Mouse (Mus musculus) liver (tissue): Measurements from ENCODE around the gene Tmem45a.
"Not testable (repeated sequence)": the region's sequence is repeated elsewhere in the genome, so short reads cannot be mapped to it uniquely, and the experiment has no call there.

Source experiments
- DNase-seq: peaks from one replicate; pipeline ENCODE4 v3.0.0-alpha.2; 2020; ENCODE audit warnings: mixed read lengths

The Tmem45a gene

GRCm38 (mm10) chr16:56885824-56886615 lies at the start of gene Tmem45a:
Tmem45a (minus strand) TSS chr16:56886166.
- DNase-seq, result peak; percentile 72

DNA sequence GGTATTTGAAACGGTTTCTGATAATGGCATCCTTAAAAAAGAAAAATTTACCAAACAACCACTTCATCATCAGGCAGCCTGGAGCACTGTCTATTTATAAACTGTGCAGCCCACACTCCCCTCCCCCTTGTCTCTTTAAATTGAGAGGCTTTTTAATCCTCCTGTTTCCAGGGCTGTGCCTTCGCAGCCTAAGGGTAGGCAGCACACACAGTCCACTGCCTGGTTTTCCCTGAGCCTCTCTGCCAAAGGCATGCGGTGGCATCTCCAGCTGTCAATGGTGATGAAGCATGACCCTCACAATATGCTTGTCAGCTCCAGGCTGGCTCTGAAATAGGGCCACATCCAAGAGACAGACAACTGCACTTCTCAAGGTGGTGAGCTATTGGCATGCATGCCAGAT lies 42.1 kb upstream of the Tmem45a start, which contains the start of gene Lnp1:
Lnp1 (minus strand) TSS at position 39 of the 400 bp plus-strand sequence.
- no peak for DNase-seq

GRCm38 (mm10) chr16:56920102-56920657 lies 34.2 kb upstream of the Tmem45a start:
- DNase-seq, result no peak

DNA sequence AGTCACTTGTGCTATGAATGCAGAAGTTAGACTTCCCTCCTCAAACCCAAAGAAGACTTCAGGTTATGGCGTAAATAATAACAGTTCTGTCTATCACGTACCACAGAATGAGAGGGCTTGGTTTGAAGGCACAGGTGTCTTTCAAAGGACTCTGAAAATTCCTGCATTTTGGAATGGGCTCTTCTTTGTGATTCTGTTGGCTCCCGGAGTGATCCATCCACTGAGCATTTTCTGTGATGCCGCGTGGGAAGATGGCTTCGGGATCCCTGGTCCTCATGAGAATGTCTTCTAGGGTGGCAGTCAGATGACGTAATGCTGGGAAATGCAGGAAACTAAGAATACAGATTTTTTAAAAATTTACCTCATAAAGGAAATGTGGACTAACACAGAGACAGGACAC lies 31.3 kb upstream of the Tmem45a start:
- no peak for DNase-seq

GRCm38 (mm10) chr16:56908986-56909385 lies 23.0 kb upstream of the Tmem45a start:
- no peak for DNase-seq

DNA sequence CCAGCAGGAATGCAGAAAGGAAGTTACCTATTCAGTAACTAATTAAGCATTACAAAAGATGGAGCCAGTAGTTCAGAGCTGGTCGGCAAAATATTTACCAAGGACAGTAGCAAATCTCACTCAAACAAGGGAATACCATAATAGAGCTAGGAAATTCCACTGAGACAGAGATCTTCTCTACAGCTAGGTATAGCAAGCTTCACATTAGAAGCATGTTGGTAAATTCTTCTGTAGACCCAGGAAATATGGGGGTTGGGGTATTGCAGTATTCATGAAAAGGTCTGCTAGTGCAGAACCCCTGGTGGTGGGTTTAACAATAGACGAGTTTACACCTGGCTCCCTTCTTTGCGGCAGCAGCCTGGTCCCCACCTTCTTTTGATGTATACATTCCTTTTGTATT lies 16.2 kb upstream of the Tmem45a start:
- not testable (repeated sequence) for DNase-seq

DNA sequence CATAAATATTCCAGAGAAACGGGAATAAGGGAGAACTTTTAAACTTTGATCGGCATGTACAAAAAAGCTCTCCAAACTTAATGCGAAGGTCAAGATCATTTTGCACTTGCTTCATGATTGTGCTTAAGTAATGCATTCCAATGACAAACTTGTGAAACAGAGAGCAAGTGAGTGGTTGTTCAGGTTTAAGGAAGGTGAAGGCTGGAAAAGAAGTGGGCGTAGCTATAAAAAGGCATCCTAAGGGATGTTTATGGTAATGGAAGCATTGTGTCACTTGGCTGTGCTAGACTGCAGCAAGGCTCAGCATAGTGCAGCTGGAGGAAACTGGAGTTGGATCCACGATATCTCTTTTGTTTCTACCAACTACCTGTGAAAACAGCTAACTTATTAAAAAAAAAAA lies 5.6 kb upstream of the Tmem45a start:
- DNase-seq, result no peak

DNA sequence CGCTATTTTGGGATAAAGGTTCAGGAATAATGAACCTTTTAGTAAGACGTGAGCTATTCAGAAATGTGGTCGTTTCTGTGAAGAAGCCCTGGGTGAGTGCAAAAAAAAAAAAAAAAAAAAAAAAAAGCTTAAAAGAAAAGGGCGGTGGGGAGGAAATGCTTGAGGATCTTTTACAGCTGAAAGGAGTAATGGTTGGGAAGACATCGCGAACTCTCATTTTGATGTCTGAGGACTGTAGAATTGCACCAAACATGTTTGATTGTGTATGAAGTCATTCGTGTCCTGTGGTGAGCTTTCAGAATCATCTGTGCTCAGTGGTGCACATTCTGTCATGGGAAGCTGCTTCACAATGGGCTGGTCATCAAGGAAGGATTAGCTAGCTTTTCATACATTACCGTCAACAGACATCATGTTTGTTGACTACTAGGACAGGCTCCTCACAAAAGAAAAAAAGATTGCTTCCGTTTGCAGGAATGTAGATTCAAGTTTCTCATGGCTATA lies 700 bp upstream of the Tmem45a start:
- no peak for DNase-seq

DNA sequence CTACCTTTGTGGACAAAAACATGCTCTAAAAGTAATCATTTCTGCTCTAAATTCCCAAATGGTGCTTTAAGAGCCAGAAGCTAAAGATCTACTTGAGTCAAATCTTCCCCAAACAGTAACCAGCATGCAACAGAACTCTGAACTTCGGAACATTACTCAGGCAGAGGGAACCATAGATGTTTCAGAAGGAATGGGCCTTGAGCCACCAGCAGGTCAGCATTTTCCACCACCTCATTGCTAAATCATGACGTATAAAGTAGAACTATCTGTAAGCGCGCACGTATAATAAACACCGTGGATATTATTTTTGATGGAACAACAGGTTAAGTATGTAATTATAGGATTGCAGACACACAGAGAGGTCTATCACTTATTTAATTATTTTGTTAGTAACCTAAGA lies 1.2 kb downstream of the Tmem45a start:
- no peak for DNase-seq

DNA sequence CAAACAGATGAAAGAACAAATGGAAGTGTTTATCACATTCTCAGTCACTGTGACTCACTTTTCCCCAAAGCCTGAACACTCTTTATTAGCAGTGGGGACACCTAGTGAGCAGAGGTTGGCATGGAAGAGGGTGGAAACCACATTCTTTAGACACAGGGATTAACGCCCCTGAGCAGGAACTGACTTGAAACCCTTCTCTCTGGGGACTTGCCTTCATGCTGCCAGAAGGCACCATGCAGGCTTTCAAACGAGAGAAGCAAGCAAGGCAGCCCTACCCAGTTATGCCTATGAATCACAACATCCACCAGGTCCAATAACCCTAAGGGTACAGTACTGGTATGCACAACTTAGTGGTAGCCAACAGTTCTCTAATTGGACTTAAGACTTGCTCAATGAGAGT lies 12.6 kb downstream of the Tmem45a start:
- DNase-seq, result no peak

- no peak for DNase-seq
These were observed 15.5 kb downstream of the Tmem45a start for GRCm38 (mm10) chr16:56870458-56870857.

GRCm38 (mm10) chr16:56868361-56868760 lies 17.6 kb downstream of the Tmem45a start:
- no peak for DNase-seq

DNA sequence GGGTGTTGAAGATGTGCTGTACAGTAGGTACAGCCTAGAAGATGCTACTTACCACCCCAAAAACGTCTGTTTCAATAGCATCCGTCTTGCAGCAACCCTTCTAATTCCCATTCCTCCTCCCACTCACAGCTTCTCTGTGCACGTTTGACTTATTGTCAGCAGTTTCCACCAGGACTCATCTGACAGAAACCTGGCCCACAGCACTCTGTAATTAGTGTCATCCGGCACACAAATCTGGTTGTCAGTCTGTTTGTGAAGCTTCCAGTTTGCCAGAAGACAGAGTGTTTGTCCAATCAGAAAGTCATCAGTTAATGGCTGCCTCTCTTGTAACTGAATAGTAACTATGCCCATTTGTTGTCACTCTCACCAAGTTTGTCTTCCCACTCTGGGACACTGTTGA lies 18.4 kb downstream of the Tmem45a start:
- no peak for DNase-seq

DNA sequence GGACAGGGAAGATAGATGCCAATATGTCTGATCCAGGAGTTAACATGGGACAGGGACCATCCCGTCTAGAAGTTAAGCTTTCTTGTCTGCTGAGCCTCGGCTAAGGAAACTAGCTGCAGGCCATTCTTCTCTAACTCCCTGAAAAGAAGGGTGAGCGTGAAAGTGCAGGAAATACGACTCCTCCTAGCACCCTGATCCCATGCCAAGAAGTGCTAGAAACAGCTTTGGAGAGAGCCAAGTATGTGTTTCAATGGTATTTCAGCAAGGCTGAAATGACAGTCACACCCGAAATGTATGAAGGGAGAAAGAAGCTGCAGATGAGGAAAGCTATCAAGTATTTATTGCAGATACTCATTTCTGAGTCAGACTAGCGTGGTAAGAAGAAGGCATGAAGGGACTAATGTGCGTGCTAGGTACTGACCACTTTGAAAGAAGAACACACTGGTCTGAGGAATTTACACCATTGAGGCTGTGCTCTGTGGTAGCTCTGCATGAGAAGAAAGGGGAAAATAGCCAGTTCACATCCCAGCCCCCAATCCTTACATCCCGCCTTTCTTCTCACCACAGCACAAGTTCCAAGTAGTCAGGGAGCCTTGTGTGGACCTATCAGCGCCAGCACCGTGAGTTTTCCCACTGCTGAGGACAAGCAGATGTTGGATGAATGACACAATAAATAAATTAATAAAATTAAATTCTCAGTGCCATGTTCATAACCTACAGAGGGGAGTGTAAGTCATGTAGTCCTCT lies 33.0 kb downstream of the Tmem45a start:
- DNase-seq, result no peak

DNA sequence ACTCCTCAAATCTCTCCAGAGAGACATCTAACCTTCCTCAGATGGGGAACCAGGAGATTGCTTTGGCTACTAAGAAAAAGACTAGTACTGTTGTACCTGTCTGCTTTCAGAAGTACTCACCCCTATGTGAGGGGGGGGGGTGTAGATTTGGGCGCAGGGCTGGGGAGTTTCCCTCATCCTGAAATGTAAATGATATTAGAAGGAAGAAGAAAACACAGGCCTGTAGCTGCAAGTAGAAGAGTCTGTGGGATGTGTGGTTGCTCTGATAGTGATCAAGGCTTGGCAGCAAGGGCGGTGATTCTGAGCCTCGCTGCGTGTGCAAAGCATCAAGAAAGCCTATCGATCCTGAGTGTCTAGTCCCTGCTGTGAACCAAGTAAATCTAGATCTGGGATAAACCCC lies 43.0 kb downstream of the Tmem45a start:
- no peak for DNase-seq

DNA sequence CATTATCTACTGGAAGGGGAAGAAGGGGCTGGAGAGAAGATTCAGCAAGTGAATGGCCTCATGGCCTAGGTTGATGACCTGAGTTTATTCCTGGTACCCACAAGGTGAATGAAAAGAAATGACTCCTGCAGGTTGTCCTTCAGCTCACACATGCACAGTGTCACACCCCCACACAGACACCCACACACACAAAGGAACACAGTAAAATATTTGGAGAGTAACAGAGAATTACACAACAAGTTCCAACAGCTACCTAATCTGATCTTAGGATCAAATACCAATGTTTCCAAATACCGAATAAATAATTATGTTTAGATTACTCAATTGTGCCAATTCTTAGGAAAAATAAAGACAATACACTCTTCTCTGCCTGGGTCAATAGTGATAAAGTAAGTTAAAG lies 52.7 kb downstream of the Tmem45a start:
- DNase-seq, result no peak

- no peak for DNase-seq
These were observed 54.0 kb downstream of the Tmem45a start for GRCm38 (mm10) chr16:56831986-56832385.

GRCm38 (mm10) chr16:56801370-56802109 lies 84.4 kb downstream of the Tmem45a start:
- DNase-seq, result peak; percentile 38

DNA sequence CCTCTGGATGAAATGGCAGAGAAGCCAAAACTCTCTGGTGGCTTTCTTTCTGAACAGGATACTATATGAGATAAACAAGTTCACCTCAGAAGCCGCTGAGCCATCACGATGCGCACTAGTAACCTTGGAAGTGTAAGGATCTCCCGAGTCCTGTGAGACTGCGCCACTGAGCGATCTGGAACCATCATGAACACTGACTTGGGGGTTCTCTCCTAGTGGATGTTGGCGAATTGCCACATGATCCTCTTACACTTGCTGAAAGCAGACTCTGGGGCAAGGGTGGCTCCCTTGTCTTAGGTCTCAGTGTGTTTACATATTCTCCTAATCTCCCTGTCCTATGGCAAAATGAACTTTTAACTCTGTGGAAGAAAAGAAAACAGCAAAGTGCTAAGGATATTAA lies 85.0 kb downstream of the Tmem45a start:
- DNase-seq, result no peak

DNA sequence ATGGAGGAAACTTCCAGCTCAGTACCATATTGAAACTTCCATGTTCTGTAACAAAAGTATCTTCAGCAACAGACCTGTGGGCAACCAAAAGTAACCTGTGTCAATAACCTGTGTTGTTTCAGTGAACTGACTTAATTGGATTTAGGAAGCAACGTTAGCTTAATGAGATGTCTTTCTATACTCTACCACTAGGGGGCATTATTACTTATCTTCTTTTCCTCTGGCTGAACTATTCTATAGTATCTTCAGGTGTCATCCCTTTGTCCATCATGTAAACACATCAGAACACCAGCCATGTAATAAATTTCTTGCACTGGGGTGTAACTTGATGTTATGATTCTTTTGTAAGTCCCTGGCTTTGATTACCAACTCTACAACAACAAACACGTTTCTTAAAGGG lies 85.5 kb downstream of the Tmem45a start:
- no peak for DNase-seq

GRCm38 (mm10) chr16:56799541-56800029 lies 86.4 kb downstream of the Tmem45a start:
- no peak for DNase-seq

DNA sequence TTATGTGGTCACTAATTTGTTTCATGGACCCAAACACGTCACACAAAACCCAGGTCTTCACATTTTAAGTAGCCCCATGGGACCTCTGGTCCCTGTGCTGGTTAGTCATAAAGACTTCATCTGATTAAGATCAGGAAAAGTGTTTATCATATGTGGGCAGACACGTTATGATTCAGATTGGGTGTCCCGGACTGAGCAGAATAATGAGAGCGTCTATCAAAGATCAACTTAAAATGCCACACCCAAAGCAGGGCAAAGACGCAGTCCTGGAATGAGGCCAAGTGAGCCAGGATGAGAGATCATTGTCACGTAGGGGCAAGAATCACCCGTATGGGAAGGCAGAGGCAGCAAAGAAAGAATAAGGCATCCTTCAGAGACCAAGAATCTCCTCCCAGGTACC lies 87.1 kb downstream of the Tmem45a start:
- peak; percentile 40 for DNase-seq
